Mouse (Mus musculus): Measurements from ENCODE around the gene Myo1e.

- TF ChIP-seq POLR2A (IDR thresholded peaks at IDR 0.05; ENCODE audit: borderline replicate concordance, extremely low read depth, low read depth, low read length) (no peak), CTCF (IDR thresholded peaks at IDR 0.05; ENCODE audit: insufficient read depth, low read length) (no peak)
Observed at GRCm38 (mm10) chr9:70364741-70365140, 157.6 kb downstream of the Myo1e start.
